Mouse (Mus musculus): Measurements from ENCODE around the gene Ptpdc1. TPM values are rescaled to one million over a fixed set of nuclear protein-coding genes. Genes with fewer than 3 reads are reported as not detected.

Ptpdc1 gene
- polyA plus RNA-seq, 1 experiment from 2014 or later: 13.7 TPM

DNA sequence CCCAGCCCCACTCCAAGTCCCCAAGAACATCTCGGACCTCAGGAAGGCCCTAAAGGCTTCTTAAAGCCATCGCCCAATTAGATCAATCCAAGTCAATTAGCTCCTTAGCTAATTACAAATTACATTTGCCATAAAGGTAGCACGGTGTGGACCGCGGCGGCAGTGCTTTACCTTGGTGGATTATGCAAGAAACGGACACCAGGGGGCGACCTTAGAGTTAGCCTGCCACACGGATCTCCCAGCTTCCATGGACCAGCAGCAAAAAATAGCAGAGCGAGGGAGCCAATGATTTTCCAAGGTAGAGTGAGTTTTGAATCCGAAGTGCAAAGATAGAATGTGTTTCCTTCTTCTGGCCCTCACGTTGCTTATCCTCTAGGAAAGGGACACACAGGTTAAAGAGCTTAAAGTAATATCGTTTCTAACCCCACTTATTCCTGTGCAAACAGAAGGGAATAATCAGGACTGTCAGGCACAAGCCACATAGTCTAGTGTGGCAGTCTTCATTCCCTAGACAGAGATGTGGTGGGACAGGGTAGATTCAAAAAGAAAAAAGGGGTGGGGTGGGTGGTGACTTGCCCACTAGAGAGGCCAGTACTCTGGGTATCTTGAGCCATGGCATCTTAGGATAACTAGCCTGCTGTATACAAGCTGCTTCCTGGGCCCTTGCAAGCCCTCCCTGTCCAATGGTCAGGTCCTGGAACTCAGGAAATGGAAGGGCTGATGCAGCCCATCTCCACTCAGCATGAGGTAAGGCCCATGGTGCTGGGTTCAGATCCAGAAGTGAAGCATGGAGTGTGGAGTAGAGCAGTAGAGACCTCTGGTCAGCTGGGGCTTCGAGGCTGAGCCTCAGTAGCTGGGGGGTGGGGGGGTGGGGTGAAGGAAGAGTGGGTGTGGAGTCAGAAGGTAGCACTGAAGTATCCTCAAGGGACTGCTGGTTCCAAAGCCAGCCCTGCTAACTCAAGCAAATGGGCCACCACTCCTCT lies 28.6 kb upstream of the Ptpdc1 start:
- no peak for ATAC-seq (ENCODE audit: insufficient read depth)
- H3K36me3 ChIP-seq (ENCODE audit: insufficient read depth): no peaks in the 10 kb centered on the region
- H3K4me1 ChIP-seq (ENCODE audit: insufficient read depth): no peaks in the 10 kb centered on the region
- H3K27ac ChIP-seq (ENCODE audit: low read depth): no peak overlapping the region
- DNase-seq: peak; percentile 87
- peaks cover 38% of the 10 kb centered on the region for H3K27me3 ChIP-seq (ENCODE audit: insufficient read depth, low read length)
- H3K4me2 ChIP-seq: no peak overlapping the region
- no peaks in the 10 kb centered on the region for H3K9me3 ChIP-seq (ENCODE audit: low read depth, low read length)
- WGBS: 11% methylated on average over 14 of the region's 14 CpGs
- H3K4me3 ChIP-seq (ENCODE audit: low read depth, low read length): no peak overlapping the region
- TF ChIP-seq CTCF (IDR thresholded peaks at IDR 0.05; ENCODE audit: low read depth): peak; percentile 87
- H3K9ac ChIP-seq: no peak overlapping the region

DNA sequence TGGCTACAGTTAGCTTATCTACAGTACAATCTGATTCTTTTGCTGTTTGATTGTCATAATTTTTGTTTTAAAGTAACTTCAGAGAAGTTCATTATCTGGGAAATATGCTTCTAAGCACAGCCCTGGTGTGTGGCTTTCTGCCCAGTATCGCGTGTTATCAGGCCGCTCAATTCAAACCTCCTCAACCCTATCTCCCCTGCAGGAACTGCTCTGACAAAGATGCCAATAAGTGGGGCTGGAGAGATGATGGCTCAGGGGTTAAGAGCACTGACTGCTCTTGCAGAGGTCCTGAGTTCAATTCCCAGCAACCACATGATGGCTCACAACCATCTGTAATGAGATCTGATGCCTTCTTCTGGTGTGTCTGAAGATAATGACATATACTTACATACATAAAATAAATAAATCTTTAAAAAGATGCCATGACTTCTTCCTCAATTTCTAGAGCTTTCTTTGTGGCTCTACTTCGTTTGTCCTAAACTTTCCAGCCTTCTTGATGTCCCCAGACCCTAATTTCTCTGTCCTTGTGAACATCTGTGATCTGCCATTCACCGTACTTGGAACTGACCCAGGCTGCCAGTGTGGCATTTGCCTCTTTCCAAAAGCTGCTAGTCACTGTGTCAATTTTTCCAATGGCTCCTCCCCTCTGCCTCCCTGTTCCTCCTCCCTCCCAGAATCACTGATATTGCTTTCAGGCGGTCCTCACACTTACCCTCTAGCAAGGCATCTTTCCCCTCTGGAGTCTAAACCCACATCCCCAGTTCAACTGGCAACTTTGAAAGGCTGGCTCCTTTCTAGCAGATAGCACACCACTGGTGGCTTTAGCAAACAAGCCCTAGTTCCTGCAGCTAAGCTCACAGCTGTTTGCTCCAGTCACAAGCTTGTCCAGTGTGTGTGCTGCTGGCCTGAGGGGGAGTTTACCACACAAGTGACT lies 25.9 kb upstream of the Ptpdc1 start:
- Histone ChIP-seq H3K4me3 (ENCODE audit: low read depth, low read length) (no peak overlapping the region), H3K9me3 (ENCODE audit: low read depth, low read length) (no peaks in the 10 kb centered on the region), H3K27ac (ENCODE audit: low read depth) (no peak overlapping the region), H3K27me3 (ENCODE audit: insufficient read depth, low read length) (peaks cover 11% of the 10 kb centered on the region), H3K9ac (no peak overlapping the region), H3K4me1 (ENCODE audit: insufficient read depth) (no peaks in the 10 kb centered on the region), H3K4me2 (no peak overlapping the region), H3K36me3 (ENCODE audit: insufficient read depth) (no peaks in the 10 kb centered on the region)
- no peak for TF ChIP-seq CTCF (IDR thresholded peaks at IDR 0.05; ENCODE audit: low read depth)
- WGBS: 52% methylated on average over 6 of the region's 6 CpGs
- DNase-seq: no peak
- no peak for ATAC-seq (ENCODE audit: insufficient read depth)

DNA sequence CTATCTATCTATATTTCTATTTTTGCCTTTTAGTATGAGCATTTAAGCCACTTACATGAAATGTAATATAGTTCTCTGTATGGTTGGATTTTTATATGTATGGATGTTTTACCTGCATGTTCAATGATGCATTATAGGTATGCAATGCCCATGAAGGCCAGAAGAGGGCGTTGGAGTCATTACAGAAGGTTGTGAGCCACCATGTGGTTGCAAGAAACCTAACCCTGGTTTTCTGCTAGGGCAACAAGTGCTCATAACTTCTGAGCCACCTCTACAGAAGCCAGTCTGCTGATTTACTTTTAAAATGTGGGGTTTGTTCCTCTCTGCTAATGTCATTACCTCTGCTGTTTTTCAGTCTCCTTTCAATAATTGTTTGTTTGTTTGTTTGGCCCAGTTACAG lies 25.2 kb upstream of the Ptpdc1 start:
- Histone ChIP-seq H3K9me3 (ENCODE audit: low read depth, low read length) (no peaks in the 10 kb centered on the region), H3K27ac (ENCODE audit: low read depth) (no peak overlapping the region), H3K4me3 (ENCODE audit: low read depth, low read length) (no peak overlapping the region), H3K9ac (no peak overlapping the region), H3K36me3 (ENCODE audit: insufficient read depth) (no peaks in the 10 kb centered on the region), H3K4me1 (ENCODE audit: insufficient read depth) (no peaks in the 10 kb centered on the region), H3K27me3 (ENCODE audit: insufficient read depth, low read length) (peaks cover 5% of the 10 kb centered on the region; the same call in 1 of the 2 replicates), H3K4me2 (no peak overlapping the region)
- peak; percentile 57 for DNase-seq
- ATAC-seq (ENCODE audit: insufficient read depth): no peak
- 0% methylated on average over 1 of the region's 1 CpGs for WGBS
- TF ChIP-seq CTCF (IDR thresholded peaks at IDR 0.05; ENCODE audit: low read depth): peak; percentile 65

DNA sequence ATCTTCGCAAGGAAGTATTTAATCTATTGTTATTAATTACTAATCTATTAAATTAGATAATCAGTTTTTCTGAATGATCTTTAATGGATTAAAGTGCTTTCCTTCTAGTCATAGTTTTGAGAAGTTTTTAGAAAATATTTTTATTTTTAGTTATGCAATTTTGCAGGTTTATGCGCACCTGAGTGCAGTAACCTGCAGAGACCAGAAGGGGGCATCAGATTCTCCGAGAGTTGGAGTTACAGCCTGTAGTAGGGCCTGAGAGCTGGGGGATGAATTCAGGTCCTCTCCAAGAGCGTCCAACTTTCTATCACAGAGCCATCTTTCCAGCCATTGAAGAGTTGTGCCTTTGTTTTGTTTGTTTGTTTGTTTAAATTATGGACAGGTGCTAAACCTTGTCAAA lies 21.2 kb upstream of the Ptpdc1 start:
- TF ChIP-seq CTCF (IDR thresholded peaks at IDR 0.05; ENCODE audit: low read depth): 0 out of 2 replicates have a peak, but pooled peaks have one; percentile 18
- no peaks in the 10 kb centered on the region for H3K27me3 ChIP-seq (ENCODE audit: insufficient read depth, low read length)
- no peak overlapping the region for H3K4me3 ChIP-seq (ENCODE audit: low read depth, low read length)
- no peak overlapping the region for H3K27ac ChIP-seq (ENCODE audit: low read depth)
- ATAC-seq (ENCODE audit: insufficient read depth) (no peak), DNase-seq (no peak)
- WGBS: 80% methylated on average over 4 of the region's 4 CpGs
- H3K9me3 ChIP-seq (ENCODE audit: low read depth, low read length): no peaks in the 10 kb centered on the region
- no peaks in the 10 kb centered on the region for H3K36me3 ChIP-seq (ENCODE audit: insufficient read depth)
- H3K9ac ChIP-seq: no peak overlapping the region
- no peaks in the 10 kb centered on the region for H3K4me1 ChIP-seq (ENCODE audit: insufficient read depth)
- H3K4me2 ChIP-seq: no peak overlapping the region

DNA sequence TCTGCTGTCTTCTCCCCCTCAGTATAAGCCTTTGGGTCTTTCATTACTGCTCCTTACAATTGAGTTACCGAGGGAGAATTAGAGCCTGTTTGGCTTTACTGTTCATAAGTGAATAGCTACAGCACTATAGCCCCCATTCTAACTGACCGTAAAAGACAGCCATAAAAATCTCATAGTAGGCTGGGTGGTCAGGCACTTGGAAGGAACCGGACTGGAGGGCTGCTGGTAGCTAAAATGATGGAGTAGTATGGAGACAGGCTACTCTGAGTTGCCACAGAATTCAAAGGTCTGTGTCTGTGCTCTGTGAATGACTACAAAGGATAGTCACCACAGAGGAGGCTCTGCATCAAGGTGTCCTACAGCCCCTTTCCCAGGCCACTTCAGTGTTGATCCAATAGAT lies 18.5 kb upstream of the Ptpdc1 start:
- Histone ChIP-seq H3K36me3 (ENCODE audit: insufficient read depth) (no peaks in the 10 kb centered on the region), H3K27me3 (ENCODE audit: insufficient read depth, low read length) (no peaks in the 10 kb centered on the region), H3K4me3 (ENCODE audit: low read depth, low read length) (no peak overlapping the region), H3K4me2 (no peak overlapping the region), H3K27ac (ENCODE audit: low read depth) (no peak overlapping the region), H3K9ac (no peak overlapping the region), H3K4me1 (ENCODE audit: insufficient read depth) (no peaks in the 10 kb centered on the region), H3K9me3 (ENCODE audit: low read depth, low read length) (no peaks in the 10 kb centered on the region)
- ATAC-seq (ENCODE audit: insufficient read depth): no peak
- WGBS: 80% methylated on average over 3 of the region's 3 CpGs
- no peak for TF ChIP-seq CTCF (IDR thresholded peaks at IDR 0.05; ENCODE audit: low read depth)
- DNase-seq: no peak

DNA sequence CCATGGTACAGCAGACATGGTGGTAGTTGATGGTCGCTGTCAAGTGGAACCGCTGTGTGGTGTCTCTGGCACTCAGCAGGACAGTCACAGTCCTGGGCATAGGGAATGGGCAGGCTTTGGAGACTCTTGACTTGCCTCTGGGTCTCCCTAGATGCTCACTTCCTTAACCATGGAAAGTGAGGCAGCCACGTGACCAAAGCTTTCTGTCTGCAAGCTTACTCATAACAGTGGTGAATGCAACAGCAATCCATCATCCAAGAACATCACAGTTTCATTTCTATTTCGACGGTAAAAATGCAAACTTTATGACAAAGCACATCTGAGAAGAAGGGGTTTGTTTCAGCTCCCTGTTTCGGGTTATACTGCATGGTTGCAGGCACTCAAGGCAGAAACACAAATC lies 17.6 kb upstream of the Ptpdc1 start:
- Histone ChIP-seq H3K4me1 (ENCODE audit: insufficient read depth) (no peaks in the 10 kb centered on the region), H3K4me2 (no peak overlapping the region), H3K9ac (no peak overlapping the region), H3K27ac (ENCODE audit: low read depth) (no peak overlapping the region), H3K4me3 (ENCODE audit: low read depth, low read length) (no peak overlapping the region), H3K9me3 (ENCODE audit: low read depth, low read length) (no peaks in the 10 kb centered on the region), H3K27me3 (ENCODE audit: insufficient read depth, low read length) (no peaks in the 10 kb centered on the region), H3K36me3 (ENCODE audit: insufficient read depth) (no peaks in the 10 kb centered on the region)
- WGBS: 73% methylated on average over 6 of the region's 6 CpGs
- no peak for TF ChIP-seq CTCF (IDR thresholded peaks at IDR 0.05; ENCODE audit: low read depth)
- ATAC-seq (ENCODE audit: insufficient read depth) (no peak), DNase-seq (no peak)

DNA sequence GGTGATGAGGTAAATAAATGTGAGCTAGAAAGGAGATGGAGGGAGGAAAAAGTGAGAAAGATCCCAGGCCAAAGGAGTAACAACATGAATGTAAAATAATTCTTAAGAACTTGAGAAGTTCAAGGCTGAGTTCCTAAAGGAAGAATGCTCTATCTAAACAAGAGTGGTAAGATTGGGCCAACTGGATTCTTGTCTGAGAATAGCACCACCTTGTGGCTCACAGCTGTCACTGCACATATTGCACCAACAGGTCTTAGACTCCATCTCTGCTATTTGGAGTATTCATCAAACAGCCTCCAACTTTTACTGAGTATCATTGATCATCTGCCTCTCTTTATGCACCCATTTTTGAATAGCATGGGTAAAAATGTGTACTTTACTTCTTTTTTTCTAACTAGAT lies 14.1 kb upstream of the Ptpdc1 start:
- H3K9me3 ChIP-seq (ENCODE audit: low read depth, low read length): no peaks in the 10 kb centered on the region
- no peaks in the 10 kb centered on the region for H3K4me1 ChIP-seq (ENCODE audit: insufficient read depth)
- no peak overlapping the region for H3K9ac ChIP-seq
- H3K27me3 ChIP-seq (ENCODE audit: insufficient read depth, low read length): no peaks in the 10 kb centered on the region
- no peak overlapping the region for H3K27ac ChIP-seq (ENCODE audit: low read depth)
- DNase-seq: peak; percentile 92
- H3K4me3 ChIP-seq (ENCODE audit: low read depth, low read length): no peak overlapping the region
- H3K4me2 ChIP-seq: no peak overlapping the region
- no peaks in the 10 kb centered on the region for H3K36me3 ChIP-seq (ENCODE audit: insufficient read depth)
- peak; percentile 96 for TF ChIP-seq CTCF (IDR thresholded peaks at IDR 0.05; ENCODE audit: low read depth)
- peak; percentile 28; the same call in 1 of the 2 replicates for ATAC-seq (ENCODE audit: insufficient read depth)

Data from lung, embryonic 14.5 days (tissue).